9 mouse cellular contexts compared by ENCODE assay signal in genomic region chr7:24299823-24300481, GRCm38 (mm10). TPM values are rescaled to one million over a fixed set of nuclear protein-coding genes. Genes with fewer than 3 reads are reported as not detected.
DNase-seq lines count a peak whose midpoint lies in the region; ATAC-seq lines count a peak whose summit lies in the region.
"Had no signal": no experiment of that assay in that cellular context is flagged by ENCODE, and none has a peak within 500 bp of the region (broad histone marks: within the 10 kb centered on the region; RNA-seq: fewer than 3 reads in every experiment).

No protein-coding gene starts in this region.

- peak overlapping the region; percentile 84 for H3K27ac ChIP-seq in heart, embryonic 13.5 days (replicated peaks)
- peak overlapping the region; percentile 93 for H3K27ac ChIP-seq in midbrain, embryonic 15.5 days

- H3K4me2 ChIP-seq in heart, embryonic 13.5 days = peak overlapping the region; percentile 94
- H3K4me2 ChIP-seq in midbrain, embryonic 15.5 days = peak overlapping the region; percentile 92

- no peak for ATAC-seq in heart, embryonic 13.5 days (ENCODE audit: extremely low read depth, insufficient number of reproducible peaks, low FRiP score, low TSS enrichment)
- ATAC-seq in midbrain, embryonic 15.5 days (replicated peaks) = peak; percentile 65

- H3K4me3 ChIP-seq in heart, embryonic 13.5 days = peak overlapping the region; percentile 82
- H3K4me3 ChIP-seq in midbrain, embryonic 15.5 days = peak overlapping the region; percentile 83

- WGBS in heart, embryonic 13.5 days = 2% methylated on average over 18 of the region's 18 CpGs
- WGBS in midbrain, embryonic 15.5 days = under 1% methylated on average over 18 of the region's 18 CpGs

- H3K9ac ChIP-seq in heart, embryonic 13.5 days = peak overlapping the region; percentile 91
- H3K9ac ChIP-seq in midbrain, embryonic 15.5 days = peak overlapping the region; percentile 73

- peak; percentile 29 to 61 for DNase-seq in adrenal gland, adult (ENCODE audit: inconsistent age in 2 of 2, low spot score in 1 of 2)
- DNase-seq in adrenal gland, postnatal 25 days = no peak
- peak; percentile 22 for DNase-seq in thymus, postnatal 4 days
- no peak for DNase-seq in thymus, adult 18-20 months
- DNase-seq in kidney, postnatal 14 days = peak; percentile 8
- no peak for DNase-seq in spleen, adult 18-20 months

- H3K4me1 ChIP-seq in heart, embryonic 13.5 days = peaks cover 21% of the 10 kb centered on the region
- H3K4me1 ChIP-seq in midbrain, embryonic 15.5 days = peaks cover 24% of the 10 kb centered on the region

- peaks cover 53% of the 10 kb centered on the region for H3K36me3 ChIP-seq in heart, embryonic 13.5 days
- H3K36me3 ChIP-seq in midbrain, embryonic 15.5 days (replicated peaks) = peaks cover 26% of the 10 kb centered on the region

- H3K9me3 ChIP-seq in heart, embryonic 13.5 days = no peaks in the 10 kb centered on the region
- H3K9me3 ChIP-seq in midbrain, embryonic 15.5 days = no peaks in the 10 kb centered on the region

- H3K27me3 ChIP-seq in heart, embryonic 13.5 days (replicated peaks) = no peaks in the 10 kb centered on the region
- no peaks in the 10 kb centered on the region for H3K27me3 ChIP-seq in midbrain, embryonic 15.5 days (replicated peaks)

RNA-seq across cellular contexts. Expression of gene Zfp61, which starts 1.1 kb away (rescaled TPM):
- total RNA-seq in adrenal gland, postnatal 25 days (2021) = 10.1 and 11.5 TPM in 2 replicates
- polyA plus RNA-seq in heart, embryonic 13.5 days (2015; fragmentation: Nextera tagmentation; extraction: Ambion mirVana) = 14.5 and 18.7 TPM in 2 replicates
- 47.2 and 48.6 TPM in 2 replicates for polyA plus RNA-seq in midbrain, embryonic 15.5 days (2015; fragmentation: Nextera tagmentation; extraction: Ambion mirVana)

RNA-seq across cellular contexts. Expression of gene Zfp94, which starts 16.5 kb away (rescaled TPM):
- total RNA-seq in adrenal gland, postnatal 25 days (2021) = 4.1 and 6.6 TPM in 2 replicates
- 4.5 and 4.6 TPM in 2 replicates for polyA plus RNA-seq in heart, embryonic 13.5 days (2015; fragmentation: Nextera tagmentation; extraction: Ambion mirVana)
- 23.6 and 24.5 TPM in 2 replicates for polyA plus RNA-seq in midbrain, embryonic 15.5 days (2015; fragmentation: Nextera tagmentation; extraction: Ambion mirVana)

RNA-seq across cellular contexts. Expression of gene Zfp93, which starts 29.7 kb away (rescaled TPM):
- 7.2 and 8.7 TPM in 2 replicates for total RNA-seq in adrenal gland, postnatal 25 days (2021)
- 4.6 and 4.8 TPM in 2 replicates for polyA plus RNA-seq in heart, embryonic 13.5 days (2015; fragmentation: Nextera tagmentation; extraction: Ambion mirVana)
- polyA plus RNA-seq in midbrain, embryonic 15.5 days (2015; fragmentation: Nextera tagmentation; extraction: Ambion mirVana) = 8.3 and 9.6 TPM in 2 replicates

RNA-seq across cellular contexts. Expression of gene Tescl, which starts 33.8 kb away (rescaled TPM):
- 1.0 and 1.1 TPM in 2 replicates for total RNA-seq in adrenal gland, postnatal 25 days (2021)
- polyA plus RNA-seq in heart, embryonic 13.5 days (2015; fragmentation: Nextera tagmentation; extraction: Ambion mirVana) = not detected in 2 replicates
- polyA plus RNA-seq in midbrain, embryonic 15.5 days (2015; fragmentation: Nextera tagmentation; extraction: Ambion mirVana) = 0.48 TPM in 1 of 2 replicates, not detected in the other
- polyA plus RNA-seq: frontal cortex, adult 2 months had no signal

RNA-seq across cellular contexts. Expression of gene Zfp108, which starts 45.4 kb away (rescaled TPM):
- 3.3 and 4.1 TPM in 2 replicates for total RNA-seq in adrenal gland, postnatal 25 days (2021)
- 2.3 TPM in 2 replicates for polyA plus RNA-seq in heart, embryonic 13.5 days (2015; fragmentation: Nextera tagmentation; extraction: Ambion mirVana)
- 7.0 and 7.9 TPM in 2 replicates for polyA plus RNA-seq in midbrain, embryonic 15.5 days (2015; fragmentation: Nextera tagmentation; extraction: Ambion mirVana)

Comparison
In these comparisons a context has a peak if more than half of its experiments do, and no peak if none do; other contexts are left out.
1. DNase-seq: peak in adrenal gland, adult (2 of 2), thymus, postnatal 4 days (single experiment) and kidney, postnatal 14 days (single experiment); none in adrenal gland, postnatal 25 days (single experiment), thymus, adult 18-20 months (0 of 2) and spleen, adult 18-20 months (0 of 2).